Mouse (Mus musculus) myocyte (in vitro differentiated cells): ENCODE results near the gene Phf12. TPM values are rescaled to one million over a fixed set of nuclear protein-coding genes. Genes with fewer than 3 reads are reported as not detected.

Experiments
- H3K27me3 ChIP-seq: one replicate; pipeline ENCODE4 v1.6.1; 2011; ENCODE audit not compliant: control insufficient read depth, insufficient read depth, insufficient read length
- H3K36me3 ChIP-seq: one replicate; pipeline ENCODE4 v1.6.1; 2011; ENCODE audit not compliant: control insufficient read depth, insufficient read depth
- H3K4me2 ChIP-seq: one replicate; pipeline ENCODE4 v1.6.1; 2011; ENCODE audit warnings: low read depth, control low read depth
- H3K4me3 ChIP-seq: one replicate; pipeline ENCODE4 v1.5.1; 2011; ENCODE audit warnings: mild to moderate bottlenecking, control low read depth, moderate library complexity
- H3K79me2 ChIP-seq: one replicate; pipeline ENCODE4 v1.6.1; 2011; ENCODE audit not compliant: control insufficient read depth, insufficient read depth
- H3ac ChIP-seq: one replicate; pipeline ENCODE4 v1.6.1; 2011; ENCODE audit not compliant: control insufficient read depth, insufficient read length
- CEBPB ChIP-seq: IDR thresholded peaks from 2 replicates; pipeline ENCODE4 v1.6.1; 2011; ENCODE audit warnings: mild to moderate bottlenecking, moderate library complexity; ENCODE audit not compliant: poor library complexity, insufficient read depth, severe bottlenecking
- E2F4 ChIP-seq: IDR thresholded peaks from one replicate; pipeline ENCODE4 v1.6.1; 2011; ENCODE audit warnings: mild to moderate bottlenecking, control low read depth, moderate library complexity; ENCODE audit not compliant: insufficient read depth
- MAX ChIP-seq: IDR thresholded peaks from one replicate; pipeline ENCODE4 v1.6.1; 2011; ENCODE audit warnings: low read depth, mild to moderate bottlenecking, control low read depth
- MYOD1 ChIP-seq, 3 experiments: IDR thresholded peaks; one replicate each; pipeline ENCODE4 v1.6.1; 2011; ENCODE audit warnings: control low read depth in 2 of 3, low read depth in 2 of 3, mild to moderate bottlenecking in 2 of 3, moderate library complexity in 1 of 3; ENCODE audit not compliant: insufficient read length in 2 of 3, control insufficient read depth in 1 of 3
- MYOG ChIP-seq, 3 experiments: IDR thresholded peaks; one replicate each; pipeline ENCODE4 v1.6.1; 2011; ENCODE audit warnings: control low read depth in 2 of 3, low read depth in 2 of 3, mild to moderate bottlenecking in 2 of 3; ENCODE audit not compliant: insufficient read length in 2 of 3, control insufficient read depth in 1 of 3, insufficient read depth in 1 of 3
- POLR2A ChIP-seq: IDR thresholded peaks from one replicate; pipeline ENCODE4 v1.6.1; 2011; ENCODE audit warnings: low read depth, mild to moderate bottlenecking, control low read depth, moderate library complexity; ENCODE audit not compliant: insufficient read length
- POLR2AphosphoS2 ChIP-seq: IDR thresholded peaks from one replicate; pipeline ENCODE4 v1.6.1; 2011; ENCODE audit warnings: low read depth, control low read depth; ENCODE audit not compliant: insufficient read length
- REST ChIP-seq: IDR thresholded peaks from one replicate; pipeline ENCODE4 v1.6.1; 2011; ENCODE audit warnings: mild to moderate bottlenecking, control low read depth, moderate library complexity; ENCODE audit not compliant: insufficient read depth, insufficient read length
- SRF ChIP-seq: IDR thresholded peaks from one replicate; pipeline ENCODE4 v1.6.1; 2011; ENCODE audit warnings: low read depth; ENCODE audit not compliant: control insufficient read depth, insufficient read length
- TCF12 ChIP-seq: IDR thresholded peaks from one replicate; pipeline ENCODE4 v1.6.1; 2011; ENCODE audit warnings: mild to moderate bottlenecking, control low read depth; ENCODE audit not compliant: poor library complexity, insufficient read depth, severe bottlenecking
- TCF3 ChIP-seq: IDR thresholded peaks from one replicate; pipeline ENCODE4 v1.6.1; 2011; ENCODE audit warnings: low read depth, control low read depth; ENCODE audit not compliant: insufficient read length
- USF1 ChIP-seq: IDR thresholded peaks from one replicate; pipeline ENCODE4 v1.6.1; 2011; ENCODE audit warnings: low read depth, mild to moderate bottlenecking, control low read depth, moderate library complexity
- polyA plus RNA-seq: library from polyadenylated mRNA; unstranded; fragments of >200 nt; fragmentation: generic; extraction: Trizol; gene quantifications from one replicate; pipeline ENCODE4 v1.2.1, GENCODE M21; 2012; ENCODE audit warnings: missing spikeins

Gene Phf12
- polyA plus RNA-seq, 1 experiment, result 22.2 TPM

GRCm38 (mm10) chr11:77983191-77983936 lies 810 bp downstream of the Phf12 start:
- peaks cover 55% of the 10 kb centered on the region for H3K79me2 ChIP-seq
- H3ac ChIP-seq, result peak overlapping the region; percentile 63
- no peak for TF ChIP-seq REST
- TF ChIP-seq MYOD1 (IDR thresholded peaks at IDR 0.05; ENCODE audit: control insufficient read depth in 1 of 3, insufficient read length in 2 of 3, low read depth in 2 of 3), result no peak
- TF ChIP-seq CEBPB, result no peak
- TF ChIP-seq TCF3, result no peak
- no peak for TF ChIP-seq POLR2A
- TF ChIP-seq E2F4, result no peak
- H3K36me3 ChIP-seq, result peaks cover 12% of the 10 kb centered on the region
- H3K4me2 ChIP-seq, result peak overlapping the region; percentile 71
- H3K4me3 ChIP-seq, result peak overlapping the region; percentile 99
- peaks cover 9% of the 10 kb centered on the region for H3K27me3 ChIP-seq

- H3ac ChIP-seq, result peak overlapping the region; percentile 63
- H3K79me2 ChIP-seq, result peaks cover 62% of the 10 kb centered on the region
- TF ChIP-seq TCF12 (no peak), CEBPB (no peak), POLR2AphosphoS2 (peak; percentile 58), MYOD1 (IDR thresholded peaks at IDR 0.05; ENCODE audit: control insufficient read depth in 1 of 3, insufficient read length in 2 of 3, low read depth in 2 of 3) (peak in 1 of 3 experiments; percentile 31), POLR2A (peak; percentile 50), E2F4 (no peak), MYOG (IDR thresholded peaks at IDR 0.05; ENCODE audit: control insufficient read depth in 1 of 3, insufficient read depth in 1 of 3, insufficient read length in 2 of 3, low read depth in 2 of 3) (peak in 2 of 3 experiments; percentile 31 to 60), REST (no peak), SRF (no peak), TCF3 (no peak), MAX (no peak), USF1 (no peak)
- H3K27me3 ChIP-seq, result peaks cover under 1% of the 10 kb centered on the region
- H3K4me2 ChIP-seq, result peak overlapping the region; percentile 79
- peak overlapping the region; percentile 99 for H3K4me3 ChIP-seq
- peaks cover 17% of the 10 kb centered on the region for H3K36me3 ChIP-seq
These were observed 1.6 kb downstream of the Phf12 start for GRCm38 (mm10) chr11:77983937-77984835.

- TF ChIP-seq POLR2AphosphoS2 (no peak), POLR2A (no peak), TCF3 (no peak), MYOG (IDR thresholded peaks at IDR 0.05; ENCODE audit: control insufficient read depth in 1 of 3, insufficient read depth in 1 of 3, insufficient read length in 2 of 3, low read depth in 2 of 3) (no peak), CEBPB (no peak), MYOD1 (IDR thresholded peaks at IDR 0.05; ENCODE audit: control insufficient read depth in 1 of 3, insufficient read length in 2 of 3, low read depth in 2 of 3) (no peak), USF1 (no peak), SRF (no peak), TCF12 (no peak), MAX (no peak), REST (no peak), E2F4 (no peak)
- Histone ChIP-seq H3K36me3 (peaks cover 23% of the 10 kb centered on the region), H3K4me3 (peak overlapping the region; percentile 99), H3K4me2 (peak overlapping the region; percentile 79), H3K79me2 (peaks cover 69% of the 10 kb centered on the region), H3K27me3 (no peaks in the 10 kb centered on the region), H3ac (peak overlapping the region; percentile 63)
These were observed 2.3 kb downstream of the Phf12 start for GRCm38 (mm10) chr11:77984836-77985231.

- Histone ChIP-seq H3ac (no peak overlapping the region), H3K4me2 (peak overlapping the region; percentile 79), H3K4me3 (peak overlapping the region; percentile 99), H3K27me3 (no peaks in the 10 kb centered on the region), H3K79me2 (peaks cover 76% of the 10 kb centered on the region), H3K36me3 (peaks cover 24% of the 10 kb centered on the region)
- no peak for TF ChIP-seq USF1
- TF ChIP-seq TCF3, result no peak
- no peak for TF ChIP-seq MYOD1 (IDR thresholded peaks at IDR 0.05; ENCODE audit: control insufficient read depth in 1 of 3, insufficient read length in 2 of 3, low read depth in 2 of 3)
- no peak for TF ChIP-seq CEBPB
- TF ChIP-seq POLR2A, result no peak
- TF ChIP-seq E2F4, result no peak
These were observed 3.0 kb downstream of the Phf12 start for GRCm38 (mm10) chr11:77985541-77986065.
